Mouse (Mus musculus) cerebellum, adult 9-10 months (tissue): ENCODE measurements around the gene Ap5s1.

ENCODE experiments used
- DNase-seq: peaks from one replicate; pipeline ENCODE4 v3.0.0; 2022

The Ap5s1 gene

GRCm38 (mm10) chr2:131188311-131188710 is 18.6 kb upstream of the Ap5s1 start:
- no peak for DNase-seq

GRCm38 (mm10) chr2:131189521-131190309 is 17.2 kb upstream of the Ap5s1 start:
- DNase-seq = no peak

DNA sequence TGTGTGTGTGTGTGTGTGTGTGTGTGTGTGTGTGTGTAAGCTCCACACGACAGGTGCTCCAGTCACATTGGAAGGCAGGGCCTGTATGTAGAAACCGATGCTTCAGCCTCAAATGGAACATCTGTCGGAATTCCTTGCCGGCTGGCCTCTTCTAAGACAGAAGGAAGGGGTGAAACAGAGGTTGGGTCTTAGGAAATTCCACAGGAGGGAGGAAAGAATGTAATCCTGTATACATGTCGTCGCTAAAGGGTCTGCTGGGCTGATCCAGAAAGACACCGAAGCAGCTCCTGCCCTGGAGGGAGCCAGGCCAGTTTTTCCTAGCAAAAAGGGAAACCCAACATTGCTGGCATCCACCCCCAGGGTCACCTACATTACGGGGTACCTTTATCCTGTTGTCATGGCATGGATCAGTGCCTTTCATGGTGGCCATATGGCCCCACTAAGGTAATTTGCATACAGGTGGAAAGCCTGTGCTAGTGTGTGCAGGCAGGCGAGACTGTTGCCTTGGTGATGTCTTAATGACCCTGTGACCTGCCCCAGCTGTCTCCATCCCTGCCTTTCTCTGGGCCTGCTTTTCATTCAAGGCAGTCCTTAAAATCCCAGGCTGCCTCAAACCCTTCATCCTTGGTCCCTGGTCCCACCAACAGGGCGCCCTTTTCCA is 16.4 kb upstream of the Ap5s1 start:
- no peak for DNase-seq

GRCm38 (mm10) chr2:131191005-131191390 is 15.9 kb upstream of the Ap5s1 start:
- no peak for DNase-seq

DNA sequence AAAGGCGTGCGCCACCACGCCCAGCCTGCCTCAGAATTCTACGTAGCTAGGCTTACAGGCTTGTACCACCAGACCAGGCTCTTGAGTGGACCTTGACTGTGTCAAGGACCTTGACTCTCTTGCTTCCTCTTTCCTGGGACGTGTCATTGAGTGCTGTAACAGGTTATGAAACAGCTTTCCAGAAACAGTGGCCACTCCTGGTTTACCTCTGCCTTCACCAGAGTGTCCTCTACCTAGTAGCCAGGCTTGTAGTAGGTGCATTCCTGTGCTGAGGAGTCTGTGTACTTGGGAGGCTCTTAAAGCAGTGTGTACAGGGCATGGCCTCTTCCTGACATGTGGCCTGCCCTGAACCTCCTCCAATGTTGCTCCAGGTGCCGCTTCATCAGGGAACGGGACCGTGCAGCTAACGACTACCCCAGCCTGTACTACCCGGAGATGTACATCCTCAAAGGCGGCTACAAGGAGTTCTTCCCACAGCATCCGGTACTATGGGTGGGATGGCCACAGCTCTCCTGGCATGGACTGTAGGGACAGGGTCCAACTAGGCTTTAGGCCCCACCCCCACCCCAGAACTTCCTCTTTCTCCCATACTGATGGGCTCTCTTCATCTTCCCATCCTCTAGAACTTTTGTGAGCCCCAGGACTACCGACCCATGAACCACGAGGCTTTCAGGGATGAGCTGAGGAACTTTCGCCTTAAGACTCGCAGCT is 10.1 kb upstream of the Ap5s1 start:
- no peak for DNase-seq

DNA sequence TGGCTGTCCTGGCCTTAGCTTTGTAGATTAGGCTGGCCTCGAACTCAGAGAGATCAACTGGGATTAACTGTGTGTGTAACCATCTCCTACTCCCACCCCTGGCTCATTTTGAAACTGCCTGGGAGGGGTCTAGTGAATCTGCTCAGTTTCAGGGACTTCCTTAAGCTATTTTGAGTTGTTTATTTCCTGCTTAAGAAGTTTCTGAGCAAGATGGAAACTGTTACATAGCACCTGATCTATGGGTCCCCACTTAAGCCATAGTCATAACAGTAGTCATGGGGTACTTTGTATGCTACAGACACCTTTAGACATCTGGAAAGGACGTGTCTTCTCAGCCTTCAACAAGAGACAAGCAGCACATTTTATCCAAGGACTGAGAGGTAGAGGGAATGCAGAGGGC is 6.2 kb upstream of the Ap5s1 start:
- DNase-seq = no peak

GRCm38 (mm10) chr2:131201262-131201661 is 5.6 kb upstream of the Ap5s1 start:
- no peak for DNase-seq

DNA sequence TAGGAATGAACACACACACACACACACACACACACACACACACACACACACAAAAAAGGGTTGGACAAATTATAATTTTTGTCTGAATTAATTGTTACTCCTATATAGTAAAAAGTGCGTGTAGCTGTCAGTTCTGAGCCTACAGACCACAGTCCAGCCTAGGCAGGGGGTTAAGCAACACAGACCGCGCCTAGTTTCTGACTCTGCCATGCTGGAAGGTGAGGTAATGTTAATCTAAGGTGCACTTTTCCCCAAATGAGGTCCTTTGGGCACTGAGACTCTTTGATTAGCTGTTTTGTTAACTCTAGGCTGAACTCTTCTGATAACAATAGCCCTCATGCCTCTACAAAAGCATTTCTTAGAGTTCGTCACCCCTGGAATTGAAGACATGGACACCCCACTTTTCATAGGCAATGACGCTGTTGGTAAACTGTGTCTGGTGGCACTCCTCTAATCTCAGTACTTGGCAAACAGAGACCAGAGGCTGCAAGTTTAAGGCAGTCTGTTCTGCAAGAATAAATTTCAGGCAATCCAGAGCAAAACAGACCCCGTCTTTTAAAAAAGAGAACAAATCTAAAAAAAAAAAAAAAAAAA is 3.0 kb upstream of the Ap5s1 start:
- DNase-seq = no peak

GRCm38 (mm10) chr2:131204410-131204981 is 2.4 kb upstream of the Ap5s1 start:
- DNase-seq = no peak

- DNase-seq = no peak
Observed at GRCm38 (mm10) chr2:131205521-131206182, 1.2 kb upstream of the Ap5s1 start.

- DNase-seq = no peak
Observed at GRCm38 (mm10) chr2:131208356-131208755, 1.5 kb downstream of the Ap5s1 start.

- peak; percentile 63 for DNase-seq
Observed at GRCm38 (mm10) chr2:131209125-131209795, 2.4 kb downstream of the Ap5s1 start.

- peak; percentile 96 for DNase-seq
Observed at GRCm38 (mm10) chr2:131209969-131210792, 3.3 kb downstream of the Ap5s1 start.

GRCm38 (mm10) chr2:131211026-131211615 is 4.2 kb downstream of the Ap5s1 start:
- peak; percentile 68 for DNase-seq

DNA sequence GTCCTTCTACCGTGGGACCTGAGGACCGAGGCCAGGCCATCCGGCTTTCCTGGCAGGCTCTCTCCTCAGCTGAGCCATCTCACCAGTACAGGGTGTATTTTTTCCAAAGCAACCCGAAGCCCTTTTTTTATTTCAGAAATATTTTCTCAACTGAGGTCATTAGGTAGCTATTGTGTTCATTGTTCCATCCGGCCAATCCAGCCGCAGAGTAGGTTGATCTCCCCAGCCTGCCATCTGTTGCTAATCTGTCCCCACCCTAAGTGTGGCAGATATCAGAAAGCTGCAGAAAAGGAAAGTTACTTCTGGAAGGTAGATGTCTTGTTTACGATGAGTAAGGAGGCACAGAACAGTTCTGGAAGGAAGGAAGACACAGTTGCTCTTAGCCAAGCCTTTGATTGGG is 6.9 kb downstream of the Ap5s1 start:
- no peak for DNase-seq

GRCm38 (mm10) chr2:131215941-131216858 is 9.3 kb downstream of the Ap5s1 start:
- DNase-seq = no peak

GRCm38 (mm10) chr2:131220030-131220429 is 13.2 kb downstream of the Ap5s1 start:
- DNase-seq = no peak

GRCm38 (mm10) chr2:131221853-131222515 is 15.1 kb downstream of the Ap5s1 start:
- no peak for DNase-seq

GRCm38 (mm10) chr2:131222562-131222961 is 15.7 kb downstream of the Ap5s1 start:
- DNase-seq = no peak
